Mouse (Mus musculus) E14TG2a.4 (cell line): Measurements from ENCODE around the gene Tnk2.

ENCODE experiments used
- CTCF ChIP-seq: conservative IDR thresholded peaks from 2 replicates; pipeline ENCODE4 v1.5.1; 2014; ENCODE audit warnings: low read length
- NANOG ChIP-seq: IDR thresholded peaks from 2 replicates; pipeline ENCODE4 v1.6.1; 2014; ENCODE audit warnings: borderline replicate concordance, low read length, mixed read lengths
- POU5F1 ChIP-seq: IDR thresholded peaks from 2 replicates; pipeline ENCODE4 v1.6.1; 2014; ENCODE audit warnings: low read length, borderline replicate concordance

GRCm38 (mm10) chr16:32668030-32668429 is 24.4 kb downstream of the Tnk2 start:
- no peak for TF ChIP-seq CTCF
- TF ChIP-seq POU5F1, result no peak
- TF ChIP-seq NANOG, result no peak
